Mouse (Mus musculus) kidney, postnatal 0 days (tissue): ENCODE results near the gene Fbxw21. TPM values are rescaled to one million over a fixed set of nuclear protein-coding genes. Genes with fewer than 3 reads are reported as not detected.

ENCODE experiments used
- ATAC-seq: fragments of 200-750 bp; cut with Nextera tagmentation; replicated peaks from 2 replicates; pipeline ENCODE4 v1.8.0; 2017; ENCODE audit warnings: low read depth, moderate number of reproducible peaks, moderate TSS enrichment, moderate library complexity; ENCODE audit not compliant: low FRiP score
- DNase-seq: peaks from one replicate; pipeline ENCODE4 v3.0.0-alpha.2; 2016; ENCODE audit warnings: low spot score
- H3K27ac ChIP-seq: fragments of 300-500 bp; sonication (generic); 2 replicates; pipeline ENCODE4 v1.5.1; 2014; ENCODE audit warnings: mild to moderate bottlenecking
- H3K27me3 ChIP-seq: fragments of 300-500 bp; sonication (generic); 2 replicates; pipeline ENCODE4 v1.6.1; 2014; ENCODE audit warnings: low read length, mixed read lengths; ENCODE audit not compliant: insufficient read depth
- H3K36me3 ChIP-seq: fragments of 300-500 bp; sonication (generic); 2 replicates; pipeline ENCODE4 v1.6.1; 2014; ENCODE audit warnings: low read length, mixed read lengths; ENCODE audit not compliant: insufficient read depth
- H3K4me1 ChIP-seq: fragments of 300-500 bp; sonication (generic); replicated peaks from 2 replicates; pipeline ENCODE4 v1.6.1; 2014; ENCODE audit warnings: antibody characterized with exemption, low read length, mixed read lengths; ENCODE audit not compliant: insufficient read depth
- H3K4me2 ChIP-seq: fragments of 300-500 bp; sonication (generic); 2 replicates; pipeline ENCODE4 v1.6.1; 2014; ENCODE audit warnings: mild to moderate bottlenecking, low read length, moderate library complexity, mixed read lengths
- H3K4me3 ChIP-seq: fragments of 300-500 bp; sonication (generic); replicated peaks from 2 replicates; pipeline ENCODE4 v1.5.1; 2014; ENCODE audit warnings: low read depth, low read length
- H3K9ac ChIP-seq: fragments of 300-500 bp; sonication (generic); 2 replicates; pipeline ENCODE4 v1.6.1; 2014; ENCODE audit warnings: low read depth, low read length
- H3K9me3 ChIP-seq: fragments of 300-500 bp; sonication (generic); replicated peaks from 2 replicates; pipeline ENCODE4 v1.6.1; 2016; ENCODE audit warnings: low read length, inconsistent platforms, mixed read lengths
- CTCF ChIP-seq: IDR thresholded peaks from 2 replicates; pipeline ENCODE4 v1.5.1; 2016; ENCODE audit warnings: antibody characterized with exemption, low read depth, mild to moderate bottlenecking, moderate library complexity
- WGBS: fragments of 180-500 bp; shearing (Covaris S2); extraction: QIAGEN DNeasy Blood & Tissue Kit; methylation state at CpG from one replicate; pipeline ENCODE4 v1.1.7; 2014; 5-methylcytosine and 5-hydroxymethylcytosine counted together
- polyA plus RNA-seq: library from polyadenylated mRNA; unstranded; fragments of >200 nt; fragmentation: Nextera tagmentation; extraction: Ambion mirVana; gene quantifications from 2 replicates; pipeline ENCODE4 v1.2.1, GENCODE M21; 2015

Gene Fbxw21
- polyA plus RNA-seq, 1 experiment from 2014 or later = not detected

- DNase-seq = no peak
- no peaks in the 10 kb centered on the region for H3K9me3 ChIP-seq
- WGBS = 82% methylated on average over 12 of the region's 12 CpGs
- H3K4me3 ChIP-seq = no peak overlapping the region
- H3K36me3 ChIP-seq = peaks cover 52% of the 10 kb centered on the region
- H3K27me3 ChIP-seq = no peaks in the 10 kb centered on the region
- H3K9ac ChIP-seq = no peak overlapping the region
- TF ChIP-seq CTCF = no peak
- H3K4me2 ChIP-seq = no peak overlapping the region
- peaks cover 16% of the 10 kb centered on the region for H3K4me1 ChIP-seq
- no peak for ATAC-seq
- peak overlapping the region; percentile 26; the same call in 1 of the 2 replicates for H3K27ac ChIP-seq
Observed at GRCm38 (mm10) chr9:109105648-109106047, 56.2 kb downstream of the Fbxw21 start.

- no peaks in the 10 kb centered on the region for H3K27me3 ChIP-seq
- no peak overlapping the region for H3K4me2 ChIP-seq
- peaks cover 16% of the 10 kb centered on the region for H3K4me1 ChIP-seq
- H3K9me3 ChIP-seq = no peaks in the 10 kb centered on the region
- 66% methylated on average over 12 of the region's 12 CpGs for WGBS
- ATAC-seq (peak; percentile 11; the same call in 1 of the 2 replicates), DNase-seq (no peak)
- TF ChIP-seq CTCF = no peak
- H3K4me3 ChIP-seq = no peak overlapping the region
- 0 out of 2 replicates have a peak overlapping the region, but pooled peaks have one; percentile 20 for H3K9ac ChIP-seq
- H3K36me3 ChIP-seq = peaks cover 46% of the 10 kb centered on the region
- peak overlapping the region; percentile 26; the same call in 1 of the 2 replicates for H3K27ac ChIP-seq
Observed at GRCm38 (mm10) chr9:109105011-109105410, 56.8 kb downstream of the Fbxw21 start.

- H3K36me3 ChIP-seq = peaks cover 37% of the 10 kb centered on the region
- no peak for ATAC-seq
- no peaks in the 10 kb centered on the region for H3K27me3 ChIP-seq
Observed at GRCm38 (mm10) chr9:109104083-109104482, 57.8 kb downstream of the Fbxw21 start.

GRCm38 (mm10) chr9:109103250-109103649 lies 58.6 kb downstream of the Fbxw21 start:
- no peak for TF ChIP-seq CTCF
- H3K4me1 ChIP-seq = peaks cover 31% of the 10 kb centered on the region
- no peak for ATAC-seq
- no peak overlapping the region for H3K9ac ChIP-seq
- H3K9me3 ChIP-seq = no peaks in the 10 kb centered on the region
- no peak overlapping the region for H3K27ac ChIP-seq
- peaks cover 28% of the 10 kb centered on the region; the same call in 1 of the 2 replicates for H3K36me3 ChIP-seq
- no peaks in the 10 kb centered on the region for H3K27me3 ChIP-seq
- H3K4me3 ChIP-seq = no peak overlapping the region
- no peak overlapping the region for H3K4me2 ChIP-seq
- no peak for DNase-seq
- 68% methylated on average over 7 of the region's 7 CpGs for WGBS

More at GRCm38 (mm10) chr9:109104083-109104482, 57.8 kb downstream of the Fbxw21 start:
- 0 out of 2 replicates have a peak overlapping the region, but pooled peaks have one; percentile 23 for H3K9ac ChIP-seq
- no peak overlapping the region for H3K4me3 ChIP-seq
- no peak overlapping the region for H3K4me2 ChIP-seq
- H3K9me3 ChIP-seq = no peaks in the 10 kb centered on the region
- 90% methylated on average over 9 of the region's 9 CpGs for WGBS
- H3K4me1 ChIP-seq = peaks cover 23% of the 10 kb centered on the region
- DNase-seq = no peak
- H3K27ac ChIP-seq = no peak overlapping the region
- TF ChIP-seq CTCF = no peak

GRCm38 (mm10) chr9:109102541-109102940 lies 59.3 kb downstream of the Fbxw21 start:
- no peak for TF ChIP-seq CTCF
- no peak for DNase-seq
- no peak for ATAC-seq
- WGBS = 92% methylated on average over 3 of the region's 3 CpGs
- H3K27ac ChIP-seq = no peak overlapping the region
- H3K36me3 ChIP-seq = peaks cover 28% of the 10 kb centered on the region; the same call in 1 of the 2 replicates
- H3K9ac ChIP-seq = no peak overlapping the region
- peaks cover 38% of the 10 kb centered on the region for H3K4me1 ChIP-seq
- H3K27me3 ChIP-seq = no peaks in the 10 kb centered on the region
- H3K9me3 ChIP-seq = no peaks in the 10 kb centered on the region
- no peak overlapping the region for H3K4me3 ChIP-seq
- H3K4me2 ChIP-seq = no peak overlapping the region

- no peak for DNase-seq
- Histone ChIP-seq H3K36me3 (peaks cover 28% of the 10 kb centered on the region; the same call in 1 of the 2 replicates), H3K4me1 (peaks cover 40% of the 10 kb centered on the region), H3K4me3 (no peak overlapping the region), H3K27me3 (no peaks in the 10 kb centered on the region), H3K9ac (no peak overlapping the region), H3K9me3 (no peaks in the 10 kb centered on the region), H3K4me2 (no peak overlapping the region), H3K27ac (no peak overlapping the region)
- TF ChIP-seq CTCF = no peak
- WGBS = 91% methylated on average over 5 of the region's 5 CpGs
- ATAC-seq = no peak
Observed at GRCm38 (mm10) chr9:109101933-109102445, 59.9 kb downstream of the Fbxw21 start.
